Mouse (Mus musculus) E14TG2a.4 (cell line): ENCODE results near the gene Ppp1r10.

ENCODE experiments used
- CTCF ChIP-seq: conservative IDR thresholded peaks from 2 replicates; pipeline ENCODE4 v1.5.1; 2014; ENCODE audit warnings: low read length
- NANOG ChIP-seq: IDR thresholded peaks from 2 replicates; pipeline ENCODE4 v1.6.1; 2014; ENCODE audit warnings: borderline replicate concordance, low read length, mixed read lengths
- POU5F1 ChIP-seq: IDR thresholded peaks from 2 replicates; pipeline ENCODE4 v1.6.1; 2014; ENCODE audit warnings: low read length, borderline replicate concordance

DNA sequence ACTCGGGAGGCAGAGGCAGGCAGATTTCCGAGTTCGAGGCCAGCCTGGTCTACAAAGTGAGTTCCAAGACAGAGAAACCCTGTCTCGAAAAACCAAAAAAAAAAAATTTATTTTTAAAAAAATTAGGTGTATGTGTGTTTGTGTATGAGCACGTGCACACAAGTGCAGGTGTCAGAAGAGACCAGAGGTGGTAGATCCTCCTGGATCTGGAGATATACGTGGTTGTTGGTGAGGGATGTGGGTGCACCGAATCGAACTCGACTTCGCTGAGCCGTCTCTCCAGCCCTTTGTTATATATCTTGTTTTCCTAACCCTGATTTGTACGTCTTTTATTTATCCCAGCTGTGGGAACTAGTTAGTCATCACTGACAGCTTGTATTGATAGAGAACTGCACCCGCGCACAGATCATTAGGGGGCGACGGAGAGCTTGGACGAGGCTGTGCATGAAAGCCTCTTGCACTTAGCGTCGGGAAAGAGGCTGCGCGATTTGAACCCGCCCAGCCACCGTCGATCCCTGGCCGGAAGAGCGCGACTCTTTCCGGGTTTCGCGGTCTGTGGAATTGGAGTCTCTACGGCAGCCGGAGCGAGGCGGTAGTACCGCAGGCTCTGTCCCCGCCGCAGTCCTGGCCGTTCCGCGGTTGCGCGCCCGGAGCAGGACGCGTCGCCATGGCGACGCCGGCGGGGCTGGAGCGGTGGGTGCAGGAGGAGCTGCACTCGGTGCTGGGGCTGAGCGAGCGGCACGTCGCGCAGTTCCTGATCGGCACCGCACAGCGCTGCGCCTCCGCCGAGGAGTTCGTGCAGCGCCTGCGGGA, 36.8 kb upstream of the Ppp1r10 start, which contains the start of gene Dhx16:
- TF ChIP-seq CTCF (peak; percentile 53), NANOG (no peak), POU5F1 (no peak)
